Mouse (Mus musculus) hindbrain, embryonic 11.5 days (tissue): ENCODE data around the gene Rcc1l. TPM values are rescaled to one million over a fixed set of nuclear protein-coding genes. Genes with fewer than 3 reads are reported as not detected.

Experiments used
- ATAC-seq: fragments of 200-750 bp; cut with Nextera tagmentation; 2 replicates; pipeline ENCODE4 v1.8.0; 2017; ENCODE audit warnings: mild to moderate bottlenecking, moderate TSS enrichment, moderate library complexity; ENCODE audit not compliant: low FRiP score
- DNase-seq: peaks from one replicate; pipeline ENCODE4 v3.0.0-alpha.2; 2015; ENCODE audit warnings: low spot score
- H3K27ac ChIP-seq: fragments of 300-500 bp; sonication (generic); 2 replicates; pipeline ENCODE4 v1.5.1; 2014; ENCODE audit warnings: mild to moderate bottlenecking, low read depth, low read length
- H3K27me3 ChIP-seq: fragments of 300-500 bp; sonication (generic); 2 replicates; pipeline ENCODE4 v1.6.1; 2014; ENCODE audit warnings: mild to moderate bottlenecking, low read length, moderate library complexity, mixed read lengths; ENCODE audit not compliant: control insufficient read depth, insufficient read depth
- H3K36me3 ChIP-seq: fragments of 300-500 bp; sonication (generic); 2 replicates; pipeline ENCODE4 v1.6.1; 2014; ENCODE audit warnings: mild to moderate bottlenecking, low read length, moderate library complexity, mixed read lengths; ENCODE audit not compliant: control insufficient read depth, insufficient read depth
- H3K4me1 ChIP-seq: fragments of 300-500 bp; sonication (generic); replicated peaks from 2 replicates; pipeline ENCODE4 v1.6.1; 2014; ENCODE audit warnings: low read length, mixed read lengths; ENCODE audit not compliant: control insufficient read depth, insufficient read depth
- H3K4me2 ChIP-seq: fragments of 300-500 bp; sonication (generic); replicated peaks from 2 replicates; pipeline ENCODE4 v1.6.1; 2014; ENCODE audit warnings: mild to moderate bottlenecking, low read depth, low read length
- H3K4me3 ChIP-seq: fragments of 300-500 bp; sonication (generic); 2 replicates; pipeline ENCODE4 v1.5.1; 2014; ENCODE audit warnings: low read depth, low read length
- H3K9ac ChIP-seq: fragments of 300-500 bp; sonication (generic); 2 replicates; pipeline ENCODE4 v1.6.1; 2014; ENCODE audit warnings: low read depth, low read length
- H3K9me3 ChIP-seq: fragments of 300-500 bp; sonication (generic); 2 replicates; pipeline ENCODE4 v1.6.1; 2016; ENCODE audit warnings: low read length; ENCODE audit not compliant: control insufficient read depth
- WGBS: fragments of 180-500 bp; shearing (Covaris S2); extraction: QIAGEN DNeasy Blood & Tissue Kit; methylation state at CpG from one replicate; pipeline ENCODE4 v1.1.7; 2014; 5-methylcytosine and 5-hydroxymethylcytosine counted together
- polyA plus RNA-seq: library from polyadenylated mRNA; unstranded; fragments of >200 nt; fragmentation: Nextera tagmentation; extraction: Ambion mirVana; gene quantifications from 2 replicates; pipeline ENCODE4 v1.2.1, GENCODE M21; 2014

Rcc1l gene
- polyA plus RNA-seq, 1 experiment from 2014 or later = 21.8 TPM

GRCm38 (mm10) chr5:134136022-134136421 lies 40.6 kb downstream of the Rcc1l start:
- WGBS = 94% methylated on average over 12 of the region's 12 CpGs
- ATAC-seq = no peak
- 0 out of 2 replicates have a peak, but pooled peaks cover 6% of the 10 kb centered on the region for H3K36me3 ChIP-seq
- H3K27me3 ChIP-seq = no peaks in the 10 kb centered on the region
- no peak overlapping the region for H3K4me2 ChIP-seq
- no peak overlapping the region for H3K27ac ChIP-seq
- no peaks in the 10 kb centered on the region for H3K9me3 ChIP-seq
- no peak overlapping the region for H3K4me3 ChIP-seq
- no peaks in the 10 kb centered on the region for H3K4me1 ChIP-seq
- DNase-seq = no peak
- no peak overlapping the region for H3K9ac ChIP-seq

DNA sequence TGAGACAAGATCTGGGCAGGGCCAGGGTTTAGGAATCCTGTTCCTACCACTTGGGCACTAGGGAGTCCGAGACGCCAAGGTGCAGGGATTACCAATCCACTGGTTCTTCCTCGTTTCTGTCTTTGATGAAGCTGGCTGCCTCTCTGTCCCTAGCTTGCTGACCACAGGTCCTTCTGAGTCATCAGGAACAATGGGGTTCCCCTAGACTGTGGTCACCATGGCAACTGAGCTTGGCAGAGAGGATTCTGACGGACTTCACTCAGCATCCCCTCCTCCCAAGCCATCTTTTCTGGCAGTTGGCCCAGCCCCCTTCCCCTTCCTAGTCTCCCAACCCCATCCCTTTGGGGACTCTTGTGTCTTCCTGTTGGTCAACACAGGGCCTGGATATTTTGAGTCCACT lies 45.0 kb downstream of the Rcc1l start:
- ATAC-seq (peak; percentile 40; the same call in 1 of the 2 replicates), DNase-seq (peak; percentile 50)
- Histone ChIP-seq H3K4me1 (no peaks in the 10 kb centered on the region), H3K27ac (no peak overlapping the region), H3K9me3 (no peaks in the 10 kb centered on the region), H3K27me3 (no peaks in the 10 kb centered on the region), H3K36me3 (peaks cover 3% of the 10 kb centered on the region; the same call in 1 of the 2 replicates), H3K4me2 (no peak overlapping the region), H3K9ac (no peak overlapping the region), H3K4me3 (no peak overlapping the region)
- 29% methylated on average over 4 of the region's 4 CpGs for WGBS

GRCm38 (mm10) chr5:134126232-134126631 lies 50.3 kb downstream of the Rcc1l start:
- no peak for ATAC-seq
- H3K27me3 ChIP-seq = no peaks in the 10 kb centered on the region
- no peak overlapping the region for H3K4me3 ChIP-seq
- H3K36me3 ChIP-seq = peaks cover 4% of the 10 kb centered on the region; the same call in 1 of the 2 replicates
- no peak for DNase-seq
- no peak overlapping the region for H3K4me2 ChIP-seq
- WGBS = 88% methylated on average over 2 of the region's 2 CpGs
- no peak overlapping the region for H3K9ac ChIP-seq
- H3K9me3 ChIP-seq = no peaks in the 10 kb centered on the region
- no peaks in the 10 kb centered on the region for H3K4me1 ChIP-seq
- no peak overlapping the region for H3K27ac ChIP-seq

GRCm38 (mm10) chr5:134123846-134124245 lies 52.7 kb downstream of the Rcc1l start:
- DNase-seq = no peak
- peaks cover 4% of the 10 kb centered on the region; the same call in 1 of the 2 replicates for H3K36me3 ChIP-seq

GRCm38 (mm10) chr5:134121893-134122259 lies 54.7 kb downstream of the Rcc1l start:
- Histone ChIP-seq H3K27me3 (no peaks in the 10 kb centered on the region), H3K36me3 (peaks cover 6% of the 10 kb centered on the region; the same call in 1 of the 2 replicates), H3K4me1 (0 out of 2 replicates have a peak, but pooled peaks cover 2% of the 10 kb centered on the region), H3K27ac (no peak overlapping the region), H3K9ac (no peak overlapping the region), H3K9me3 (no peaks in the 10 kb centered on the region), H3K4me3 (no peak overlapping the region), H3K4me2 (no peak overlapping the region)
- ATAC-seq (no peak), DNase-seq (no peak)
- 86% methylated on average over 4 of the region's 4 CpGs for WGBS

More at GRCm38 (mm10) chr5:134123846-134124245, 52.7 kb downstream of the Rcc1l start:
- Histone ChIP-seq H3K4me3 (no peak overlapping the region), H3K9ac (no peak overlapping the region), H3K4me2 (no peak overlapping the region), H3K4me1 (0 out of 2 replicates have a peak, but pooled peaks cover 2% of the 10 kb centered on the region), H3K9me3 (no peaks in the 10 kb centered on the region), H3K27ac (no peak overlapping the region), H3K27me3 (no peaks in the 10 kb centered on the region)
- no peak for ATAC-seq
- WGBS = 84% methylated on average over 6 of the region's 6 CpGs

DNA sequence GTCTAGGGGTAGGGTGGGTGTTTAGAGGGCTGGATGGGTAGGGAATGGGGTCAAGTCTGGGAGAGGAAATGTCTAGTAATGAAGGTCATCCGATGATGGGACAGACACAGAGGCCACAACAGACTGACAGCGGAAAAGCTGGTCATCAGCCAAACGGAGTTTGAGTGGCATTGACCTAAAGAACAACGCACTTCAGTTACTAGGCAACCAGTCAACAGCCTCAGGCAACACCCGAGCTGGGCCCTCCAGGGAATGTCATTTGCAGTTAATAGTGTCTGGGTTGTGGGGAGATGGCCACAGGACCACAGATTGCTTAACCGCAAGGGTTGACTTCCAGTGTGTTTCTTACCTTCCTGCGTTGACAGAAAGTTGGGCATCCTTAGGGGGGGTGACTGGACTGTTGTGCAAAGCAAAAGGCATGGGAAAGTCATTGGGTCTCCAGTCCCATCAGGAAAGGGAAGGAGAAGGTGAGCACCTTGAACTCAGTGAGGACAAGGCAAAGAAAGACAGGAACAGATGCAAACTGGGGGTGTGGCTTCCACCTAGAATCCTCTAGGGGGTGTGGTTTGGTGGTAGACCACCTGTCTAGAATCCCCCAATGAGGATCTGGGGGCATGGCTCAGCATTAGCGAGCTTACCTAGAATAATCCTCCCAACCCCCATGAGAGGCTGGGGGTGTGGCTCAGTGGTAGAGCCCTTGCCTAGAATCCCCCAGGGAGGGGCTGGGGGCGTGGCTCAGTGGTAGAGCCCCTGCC lies 55.3 kb downstream of the Rcc1l start:
- no peak for ATAC-seq
- H3K9me3 ChIP-seq = no peaks in the 10 kb centered on the region
- H3K4me2 ChIP-seq = no peak overlapping the region
- 66% methylated on average over 9 of the region's 9 CpGs for WGBS
- no peaks in the 10 kb centered on the region for H3K27me3 ChIP-seq
- H3K9ac ChIP-seq = no peak overlapping the region
- DNase-seq = peak; percentile 36
- H3K36me3 ChIP-seq = 0 out of 2 replicates have a peak, but pooled peaks cover 2% of the 10 kb centered on the region
- no peak overlapping the region for H3K4me3 ChIP-seq
- H3K4me1 ChIP-seq = 0 out of 2 replicates have a peak, but pooled peaks cover 2% of the 10 kb centered on the region
- no peak overlapping the region for H3K27ac ChIP-seq

GRCm38 (mm10) chr5:134120135-134120534 lies 56.4 kb downstream of the Rcc1l start:
- ATAC-seq (no peak), DNase-seq (no peak)
- H3K36me3 ChIP-seq = 0 out of 2 replicates have a peak, but pooled peaks cover 2% of the 10 kb centered on the region
- H3K9me3 ChIP-seq = no peaks in the 10 kb centered on the region
- 98% methylated on average over 3 of the region's 3 CpGs for WGBS
- no peak overlapping the region for H3K4me3 ChIP-seq
- no peak overlapping the region for H3K4me2 ChIP-seq
- H3K4me1 ChIP-seq = 0 out of 2 replicates have a peak, but pooled peaks cover 2% of the 10 kb centered on the region
- no peaks in the 10 kb centered on the region for H3K27me3 ChIP-seq
- H3K27ac ChIP-seq = no peak overlapping the region
- no peak overlapping the region for H3K9ac ChIP-seq

DNA sequence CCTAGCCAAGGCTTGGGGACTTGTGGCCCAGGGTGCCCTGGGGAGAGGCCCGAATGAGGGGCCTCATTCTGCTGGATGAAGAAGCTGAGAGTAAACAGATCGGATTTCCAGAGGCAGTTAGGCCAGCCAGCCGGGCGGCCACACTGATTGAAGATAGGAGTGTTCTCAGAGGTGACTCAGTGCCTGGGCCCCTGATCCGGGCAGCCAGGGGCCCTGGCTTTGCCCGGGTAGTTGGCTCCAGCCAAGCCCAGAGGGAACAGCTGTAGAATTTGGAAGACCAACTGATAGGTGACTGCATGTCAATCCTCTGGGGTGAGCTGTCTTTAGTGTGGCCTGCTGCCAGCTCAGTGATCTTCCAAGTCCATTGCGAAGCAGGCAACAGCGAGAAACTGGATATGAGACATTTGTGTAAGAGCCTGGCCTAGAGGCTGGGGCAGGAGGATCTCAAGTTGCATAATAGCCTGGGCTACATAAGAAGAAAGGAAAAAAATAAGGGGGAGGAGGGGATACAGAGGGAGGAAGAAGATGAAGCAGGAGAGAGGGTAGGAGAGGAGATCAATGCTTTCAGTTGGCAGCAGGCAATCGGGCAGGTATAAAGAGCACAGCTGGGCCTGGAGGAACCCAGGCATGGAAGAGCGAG lies 57.0 kb downstream of the Rcc1l start:
- Histone ChIP-seq H3K27ac (no peak overlapping the region), H3K4me2 (no peak overlapping the region), H3K4me1 (0 out of 2 replicates have a peak, but pooled peaks cover 2% of the 10 kb centered on the region), H3K9ac (no peak overlapping the region), H3K9me3 (no peaks in the 10 kb centered on the region), H3K4me3 (no peak overlapping the region), H3K36me3 (0 out of 2 replicates have a peak, but pooled peaks cover 2% of the 10 kb centered on the region), H3K27me3 (no peaks in the 10 kb centered on the region)
- WGBS = 70% methylated on average over 10 of the region's 10 CpGs
- ATAC-seq = no peak
- no peak for DNase-seq
